Mouse (Mus musculus): Measurements from ENCODE around the gene Prss23. TPM values are rescaled to one million over a fixed set of nuclear protein-coding genes. Genes with fewer than 3 reads are reported as not detected.
A peak's percentile ranks its signal among the peaks of the same experiment; 100 is the strongest.

The Prss23 gene
- polyA plus RNA-seq, 1 experiment: 17.1 TPM

DNA sequence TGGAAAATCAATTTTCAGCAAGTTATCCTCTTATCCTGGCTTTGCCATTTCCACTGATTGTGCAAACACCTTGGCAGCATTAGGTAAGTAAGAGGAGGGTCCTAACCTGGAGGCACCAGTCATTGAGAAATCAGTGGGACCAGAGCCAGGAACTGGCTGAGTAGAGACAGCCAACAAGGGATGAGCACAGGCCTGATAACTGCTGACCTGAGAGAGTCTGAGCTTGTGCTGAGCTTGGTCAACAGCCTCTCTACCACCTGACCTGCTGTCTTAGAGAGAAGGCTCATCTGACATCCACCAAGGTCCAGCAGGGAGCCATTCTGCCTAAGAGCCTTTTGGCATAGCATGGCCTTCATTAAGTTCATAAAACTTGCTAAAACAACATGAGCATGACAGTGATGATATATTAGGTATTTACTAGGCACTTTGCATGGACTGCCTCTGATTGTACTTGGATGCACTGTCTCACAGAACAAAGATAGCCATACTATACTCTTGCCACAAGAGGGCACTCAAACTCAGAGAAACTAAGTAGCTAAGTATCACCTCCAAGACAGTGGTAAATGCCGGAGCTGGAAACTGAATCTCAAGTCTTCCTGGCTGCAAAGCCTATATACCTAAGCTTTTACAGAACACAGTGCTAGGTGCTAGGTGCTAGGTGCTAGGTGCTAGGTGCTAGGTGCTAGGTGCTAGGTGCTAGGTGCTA, 49.5 kb downstream of the Prss23 start:
- no peak overlapping the region for H3K27ac ChIP-seq (ENCODE audit: control insufficient read depth, insufficient read depth, low read length)
- 5% methylated on average over 1 of the region's 1 CpGs for WGBS
- no peaks in the 10 kb centered on the region for H3K36me3 ChIP-seq (ENCODE audit: control insufficient read depth, insufficient read depth, low read length)
- peak; percentile 22 for DNase-seq
- no peaks in the 10 kb centered on the region for H3K27me3 ChIP-seq (ENCODE audit: control insufficient read depth, insufficient read depth, low read length)
- H3K4me1 ChIP-seq (replicated peaks; ENCODE audit: control insufficient read depth, insufficient read depth, low read length): no peaks in the 10 kb centered on the region
- TF ChIP-seq POLR2A (IDR thresholded peaks at IDR 0.05; ENCODE audit: control insufficient read depth, extremely low read depth, insufficient read depth, low read length, poor library complexity) (no peak), CTCF (IDR thresholded peaks at IDR 0.05; ENCODE audit: borderline replicate concordance, control insufficient read depth, extremely low read depth, insufficient read depth, low read length, poor library complexity) (no peak)
- H3K4me3 ChIP-seq (ENCODE audit: control insufficient read depth, insufficient read depth, low read length): no peak overlapping the region

DNA sequence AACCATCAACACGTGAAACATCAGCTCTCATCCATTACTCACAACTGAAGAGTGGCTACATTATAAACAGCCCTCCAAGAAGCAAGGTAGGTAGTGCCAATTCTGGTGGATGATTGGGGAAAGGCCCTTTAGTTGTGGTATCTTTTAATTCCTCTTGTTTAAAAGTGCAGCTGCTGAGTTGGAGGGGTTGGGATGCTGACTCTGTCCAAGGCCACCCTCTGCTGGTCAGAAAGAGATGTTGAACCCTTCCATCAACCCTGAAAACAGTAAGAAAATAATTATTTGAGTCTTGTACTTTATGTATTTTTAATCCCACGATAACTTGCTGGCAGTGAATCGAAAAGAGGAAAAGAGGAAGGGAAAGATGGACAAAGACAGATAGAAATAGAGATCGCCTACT, 53.5 kb downstream of the Prss23 start:
- DNase-seq: no peak
- Histone ChIP-seq H3K36me3 (ENCODE audit: control insufficient read depth, insufficient read depth, low read length) (no peaks in the 10 kb centered on the region), H3K27ac (ENCODE audit: control insufficient read depth, insufficient read depth, low read length) (no peak overlapping the region), H3K4me3 (ENCODE audit: control insufficient read depth, insufficient read depth, low read length) (no peak overlapping the region), H3K27me3 (ENCODE audit: control insufficient read depth, insufficient read depth, low read length) (no peaks in the 10 kb centered on the region), H3K4me1 (replicated peaks; ENCODE audit: control insufficient read depth, insufficient read depth, low read length) (no peaks in the 10 kb centered on the region)
- TF ChIP-seq CTCF (IDR thresholded peaks at IDR 0.05; ENCODE audit: borderline replicate concordance, control insufficient read depth, extremely low read depth, insufficient read depth, low read length, poor library complexity): no peak
- no peak for TF ChIP-seq POLR2A (IDR thresholded peaks at IDR 0.05; ENCODE audit: control insufficient read depth, extremely low read depth, insufficient read depth, low read length, poor library complexity)
- 40% methylated on average over 4 of the region's 4 CpGs for WGBS

DNA sequence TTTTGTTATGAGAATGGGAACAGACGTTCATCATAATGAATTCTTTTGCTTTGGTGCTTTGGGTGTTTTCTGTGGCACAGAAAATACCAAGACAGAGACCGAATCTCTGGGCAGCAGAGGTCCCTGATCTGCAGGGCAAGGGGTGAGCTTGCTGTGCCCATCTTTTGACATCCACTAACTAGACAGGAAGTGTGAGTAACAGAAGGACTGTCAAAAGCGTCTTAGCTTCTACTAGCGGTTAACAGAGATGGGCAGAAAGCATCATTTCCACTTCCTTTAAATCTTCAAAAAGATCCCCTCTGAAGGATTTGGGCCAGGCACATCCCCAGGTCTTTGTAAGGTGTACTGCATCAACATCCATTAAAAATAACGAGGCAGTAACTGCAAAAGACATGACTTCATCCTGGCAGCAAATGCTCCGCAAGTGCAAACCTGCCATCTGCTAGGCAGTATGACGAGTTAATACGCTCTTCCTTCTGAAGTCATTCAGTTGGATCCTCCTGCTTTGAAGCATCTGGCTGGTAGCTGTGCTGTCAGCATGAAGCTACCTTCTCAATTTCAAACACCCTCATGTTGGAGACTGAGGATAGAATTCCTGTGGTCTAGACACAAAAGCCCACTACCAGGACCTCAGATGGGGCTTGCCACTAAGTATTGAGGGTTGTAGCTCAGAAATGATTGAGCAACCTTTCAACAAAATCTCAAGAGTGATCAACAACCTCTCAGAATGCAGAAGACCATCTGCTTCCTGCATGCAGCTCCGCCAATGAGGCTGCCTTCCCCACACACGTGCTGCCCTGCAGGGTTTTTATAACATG, 63.0 kb downstream of the Prss23 start:
- Histone ChIP-seq H3K4me3 (ENCODE audit: control insufficient read depth, insufficient read depth, low read length) (no peak overlapping the region), H3K36me3 (ENCODE audit: control insufficient read depth, insufficient read depth, low read length) (no peaks in the 10 kb centered on the region), H3K27me3 (ENCODE audit: control insufficient read depth, insufficient read depth, low read length) (no peaks in the 10 kb centered on the region), H3K27ac (ENCODE audit: control insufficient read depth, insufficient read depth, low read length) (no peak overlapping the region), H3K4me1 (replicated peaks; ENCODE audit: control insufficient read depth, insufficient read depth, low read length) (no peaks in the 10 kb centered on the region)
- TF ChIP-seq CTCF (IDR thresholded peaks at IDR 0.05; ENCODE audit: borderline replicate concordance, control insufficient read depth, extremely low read depth, insufficient read depth, low read length, poor library complexity): no peak
- no peak for TF ChIP-seq POLR2A (IDR thresholded peaks at IDR 0.05; ENCODE audit: control insufficient read depth, extremely low read depth, insufficient read depth, low read length, poor library complexity)
- 73% methylated on average over 10 of the region's 10 CpGs for WGBS
- no peak for DNase-seq

DNA sequence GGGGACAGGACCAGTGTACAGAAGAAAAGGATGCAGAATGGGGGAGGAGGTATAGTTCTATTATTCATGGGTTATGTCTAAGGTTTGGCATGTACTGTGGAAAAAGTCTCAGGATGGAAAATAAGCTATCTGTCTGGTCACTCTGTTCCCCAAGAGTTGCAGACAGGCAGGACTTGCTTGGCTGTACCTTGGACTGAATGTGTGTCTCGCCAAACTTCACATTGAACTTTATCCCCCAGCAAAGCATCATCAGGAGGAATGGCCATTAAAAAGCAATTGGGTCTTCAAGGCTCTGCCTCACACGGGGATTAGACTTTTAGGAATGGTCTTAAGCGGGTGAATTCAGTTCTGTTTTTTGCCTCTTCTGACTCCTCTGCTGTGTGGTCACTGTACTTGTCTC, 63.7 kb downstream of the Prss23 start:
- TF ChIP-seq POLR2A (IDR thresholded peaks at IDR 0.05; ENCODE audit: control insufficient read depth, extremely low read depth, insufficient read depth, low read length, poor library complexity) (no peak), CTCF (IDR thresholded peaks at IDR 0.05; ENCODE audit: borderline replicate concordance, control insufficient read depth, extremely low read depth, insufficient read depth, low read length, poor library complexity) (no peak)
- no peak for DNase-seq
- 87% methylated on average over 3 of the region's 3 CpGs for WGBS
- H3K27me3 ChIP-seq (ENCODE audit: control insufficient read depth, insufficient read depth, low read length): no peaks in the 10 kb centered on the region
- H3K4me3 ChIP-seq (ENCODE audit: control insufficient read depth, insufficient read depth, low read length): no peak overlapping the region
- no peaks in the 10 kb centered on the region for H3K4me1 ChIP-seq (replicated peaks; ENCODE audit: control insufficient read depth, insufficient read depth, low read length)
- H3K27ac ChIP-seq (ENCODE audit: control insufficient read depth, insufficient read depth, low read length): no peak overlapping the region
- no peaks in the 10 kb centered on the region for H3K36me3 ChIP-seq (ENCODE audit: control insufficient read depth, insufficient read depth, low read length)

DNA sequence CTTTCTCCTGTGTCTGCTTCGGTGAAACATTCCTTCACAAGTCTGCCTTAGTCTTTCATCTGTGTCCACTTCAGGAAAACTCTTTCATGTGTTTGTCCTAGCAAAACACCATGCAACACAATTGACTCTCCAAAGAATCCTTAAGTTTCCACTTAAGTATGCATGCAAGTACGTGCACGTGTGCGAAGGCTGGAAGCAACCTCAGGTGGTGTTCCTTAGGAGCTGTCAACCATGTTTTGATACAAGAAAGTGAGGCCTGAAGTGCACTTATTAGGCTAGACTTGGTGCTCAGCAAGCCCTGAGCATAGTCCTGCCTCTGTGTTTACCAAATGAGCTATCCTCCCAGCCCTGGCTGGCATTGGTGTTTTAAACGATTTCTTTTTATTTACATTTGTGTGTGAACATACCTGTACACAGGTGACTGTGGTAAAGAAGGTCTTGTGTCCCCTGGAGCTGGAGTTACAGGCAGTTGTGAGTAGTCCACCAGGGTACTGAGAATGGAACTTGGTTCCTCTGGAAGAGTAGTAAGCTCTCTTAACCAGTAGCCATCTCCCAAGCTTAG, 64.3 kb downstream of the Prss23 start:
- no peak for TF ChIP-seq POLR2A (IDR thresholded peaks at IDR 0.05; ENCODE audit: control insufficient read depth, extremely low read depth, insufficient read depth, low read length, poor library complexity)
- TF ChIP-seq CTCF (IDR thresholded peaks at IDR 0.05; ENCODE audit: borderline replicate concordance, control insufficient read depth, extremely low read depth, insufficient read depth, low read length, poor library complexity): no peak
- Histone ChIP-seq H3K4me3 (ENCODE audit: control insufficient read depth, insufficient read depth, low read length) (no peak overlapping the region), H3K4me1 (replicated peaks; ENCODE audit: control insufficient read depth, insufficient read depth, low read length) (no peaks in the 10 kb centered on the region), H3K27ac (ENCODE audit: control insufficient read depth, insufficient read depth, low read length) (no peak overlapping the region), H3K27me3 (ENCODE audit: control insufficient read depth, insufficient read depth, low read length) (no peaks in the 10 kb centered on the region), H3K36me3 (ENCODE audit: control insufficient read depth, insufficient read depth, low read length) (no peaks in the 10 kb centered on the region)
- WGBS: 94% methylated on average over 5 of the region's 5 CpGs
- no peak for DNase-seq

DNA sequence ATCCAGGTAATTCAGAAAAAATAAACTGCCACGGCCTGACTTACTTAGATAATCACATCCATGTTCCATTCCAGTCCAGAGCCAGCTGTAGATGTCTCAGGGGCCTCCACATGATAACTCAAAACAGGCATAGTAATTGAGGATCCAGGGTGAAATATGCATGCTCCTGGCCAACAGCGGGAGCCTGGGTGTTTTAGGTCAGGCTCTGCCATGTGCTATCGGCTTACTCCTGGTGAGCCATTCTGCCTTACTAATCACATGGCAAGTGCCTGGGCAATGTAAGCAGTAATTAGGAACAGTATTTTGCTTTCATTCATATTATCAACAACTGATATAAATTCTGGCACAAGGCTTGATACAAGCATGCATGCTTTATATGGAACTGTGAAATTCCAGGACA, 65.6 kb downstream of the Prss23 start:
- H3K27ac ChIP-seq (ENCODE audit: control insufficient read depth, insufficient read depth, low read length): no peak overlapping the region
- no peaks in the 10 kb centered on the region for H3K4me1 ChIP-seq (replicated peaks; ENCODE audit: control insufficient read depth, insufficient read depth, low read length)
- no peak for TF ChIP-seq CTCF (IDR thresholded peaks at IDR 0.05; ENCODE audit: borderline replicate concordance, control insufficient read depth, extremely low read depth, insufficient read depth, low read length, poor library complexity)
- TF ChIP-seq POLR2A (IDR thresholded peaks at IDR 0.05; ENCODE audit: control insufficient read depth, extremely low read depth, insufficient read depth, low read length, poor library complexity): no peak
- H3K4me3 ChIP-seq (ENCODE audit: control insufficient read depth, insufficient read depth, low read length): no peak overlapping the region
- H3K36me3 ChIP-seq (ENCODE audit: control insufficient read depth, insufficient read depth, low read length): no peaks in the 10 kb centered on the region
- no peaks in the 10 kb centered on the region for H3K27me3 ChIP-seq (ENCODE audit: control insufficient read depth, insufficient read depth, low read length)
- no peak for DNase-seq
- WGBS: 92% methylated on average over 3 of the region's 3 CpGs
